Mouse (Mus musculus) CH12.LX (cell line): ENCODE data around the gene Fbxo10.

Source experiments
- CTCF ChIP-seq, 2 experiments: IDR thresholded peaks in 1 of 2; conservative IDR thresholded peaks in 1 of 2; 2 replicates each; pipeline ENCODE4 v1.5.1; 2011 to 2012; ENCODE audit warnings: low read depth in 2 of 2, low read length in 2 of 2, improper control_type of control experiment in 1 of 2, inconsistent platforms in 1 of 2, mild to moderate bottlenecking in 1 of 2, moderate library complexity in 1 of 2
- EP300 ChIP-seq: IDR thresholded peaks from 2 replicates; pipeline ENCODE4 v1.6.1; 2011; ENCODE audit warnings: low read length, improper control_type of control experiment
- POLR2A ChIP-seq: IDR thresholded peaks from 2 replicates; pipeline ENCODE4 v1.6.1; 2011; ENCODE audit warnings: low read depth, mild to moderate bottlenecking, improper control_type of control experiment, low read length
- TCF12 ChIP-seq: IDR thresholded peaks from 2 replicates; pipeline ENCODE4 v1.6.1; 2014; ENCODE audit warnings: low read depth, mild to moderate bottlenecking, inconsistent platforms, low read length, improper control_type of control experiment

DNA sequence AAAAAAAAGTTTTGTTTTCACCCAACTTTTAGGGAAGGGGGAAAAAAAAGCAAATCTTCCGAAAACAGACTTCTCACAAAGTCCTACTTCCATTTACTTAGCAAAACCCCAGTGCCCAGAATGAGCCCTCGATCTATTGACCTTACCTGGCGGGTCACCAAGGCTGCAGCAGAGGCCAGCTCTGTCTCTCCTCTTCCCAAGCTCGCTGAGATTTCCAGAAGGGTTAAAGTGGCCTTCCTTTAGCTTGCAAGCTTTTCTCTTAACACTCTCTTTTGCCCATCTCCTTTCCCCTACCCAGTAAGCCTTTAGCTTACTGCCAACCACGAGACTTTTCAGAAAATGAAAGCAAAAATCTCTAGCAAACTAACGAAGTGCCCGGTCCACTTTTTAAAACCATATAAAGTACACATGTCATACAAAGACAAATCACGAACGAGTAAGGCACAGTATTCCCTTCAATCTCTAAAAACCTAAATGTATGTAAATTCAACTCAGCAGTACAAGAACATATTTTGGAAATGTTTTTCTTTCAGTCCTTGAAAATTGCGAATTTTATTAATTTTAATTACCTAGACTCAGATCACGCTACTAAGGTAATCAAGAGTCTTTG, 73.5 kb downstream of the Fbxo10 start:
- no peak for TF ChIP-seq TCF12
- peak; percentile 5; the same call in 1 of the 2 replicates for TF ChIP-seq EP300
- no peak for TF ChIP-seq POLR2A
- TF ChIP-seq CTCF (conservative IDR thresholded peaks at IDR 0.05 in 1 of 2, IDR thresholded peaks at IDR 0.05 in 1 of 2; ENCODE audit: low read depth in 2 of 2, low read length in 2 of 2): no peak
